Mouse (Mus musculus): ENCODE measurements at regions not wholly inside any gene's neighbourhood (a gene's known extent, or its start where the extent isn't known, plus 50 kb on each side); places are given as distances from the start of the nearest gene placed in this dataset.
A peak's percentile ranks its signal among the peaks of the same experiment; 100 is the strongest.

DNA sequence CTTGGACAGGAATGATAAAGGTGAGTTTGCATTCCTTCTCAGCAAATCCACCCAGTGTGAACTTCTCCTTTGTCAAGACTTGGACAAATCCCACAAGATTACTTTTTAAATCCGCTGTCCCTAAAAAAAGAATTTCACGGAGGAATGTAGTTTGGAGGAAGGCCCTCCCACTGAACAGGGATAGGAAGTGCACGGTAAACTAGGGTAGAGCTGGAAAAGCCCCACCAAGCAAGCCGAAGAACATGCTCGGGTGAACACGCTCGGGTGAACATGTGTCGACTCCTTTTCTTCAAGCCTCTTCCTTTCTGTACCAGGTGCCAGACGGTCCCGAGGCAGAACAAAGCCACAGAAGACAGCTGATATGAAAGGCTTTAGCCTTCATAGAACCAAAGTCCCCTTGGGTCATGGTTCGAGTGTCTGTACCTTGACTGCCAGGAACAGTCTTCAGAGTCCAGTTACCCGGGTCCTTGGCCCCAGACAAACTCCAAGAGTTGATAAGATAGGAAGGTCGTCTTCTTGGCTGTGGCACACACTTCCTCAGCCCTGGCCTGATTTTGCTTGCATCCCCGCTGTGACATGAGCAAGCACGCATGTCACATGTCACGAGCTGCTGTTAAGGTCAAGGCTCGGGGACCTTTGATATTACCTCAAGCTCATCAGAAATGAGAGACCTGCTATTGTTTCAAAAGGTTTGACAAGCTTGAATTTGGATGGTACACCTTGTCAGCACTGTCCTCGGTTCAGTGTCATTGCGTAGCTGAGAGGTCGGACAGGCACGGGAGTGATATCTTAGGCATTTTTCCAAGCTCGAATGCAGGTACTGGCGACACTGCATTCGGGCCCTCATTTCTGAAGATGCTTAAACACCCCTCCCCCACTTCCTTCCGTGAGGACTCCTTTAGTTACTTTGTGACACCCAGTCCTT lies 51.5 kb upstream of the Ryk start:
- peak; percentile 23 for DNase-seq

DNA sequence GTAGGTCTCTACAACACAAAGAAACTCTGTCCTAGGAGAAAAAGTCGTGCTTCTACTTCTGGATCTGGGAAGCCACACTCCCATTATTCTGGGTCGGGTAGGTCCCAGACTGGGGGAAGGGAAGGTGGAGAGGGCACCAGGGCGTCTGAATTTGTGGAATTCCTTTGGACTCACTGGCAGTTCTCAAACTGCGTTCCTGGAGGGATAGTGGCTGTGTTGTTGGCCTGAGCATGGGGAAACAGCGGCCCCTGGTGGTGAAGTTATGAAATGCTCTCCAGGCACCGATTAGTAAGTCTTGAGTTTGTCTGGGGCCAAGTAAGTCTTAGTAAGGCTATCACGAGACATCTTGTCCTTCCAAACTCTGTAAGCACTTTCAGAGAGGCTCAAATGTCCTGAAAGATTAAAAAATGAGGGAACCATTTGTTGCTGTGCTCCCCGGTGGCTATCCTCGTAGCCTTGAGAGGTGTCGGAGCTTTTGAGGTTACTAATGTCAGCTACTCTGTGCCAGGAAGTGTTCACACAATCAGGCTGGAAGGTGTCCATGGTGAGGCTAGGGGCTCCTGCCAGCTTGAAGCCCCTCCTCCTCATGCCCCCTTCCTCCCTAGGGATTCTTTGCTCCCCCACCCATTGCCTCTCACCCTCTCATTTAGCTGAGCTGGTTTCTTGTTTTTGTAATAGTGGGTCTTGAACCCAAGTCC lies 50.2 kb upstream of the Ryk start:
- DNase-seq = peak; percentile 90
